Mouse (Mus musculus) liver, embryonic 16.5 days (tissue): ENCODE results near the gene Trim44. TPM values are rescaled to one million over a fixed set of nuclear protein-coding genes. Genes with fewer than 3 reads are reported as not detected.
A peak's percentile ranks its signal among the peaks of the same experiment; 100 is the strongest.

ENCODE experiments used
- ATAC-seq: fragments of 200-750 bp; cut with Nextera tagmentation; 2 replicates; pipeline ENCODE4 v1.8.0; 2017; ENCODE audit warnings: low read depth, mild to moderate bottlenecking, moderate number of reproducible peaks, moderate library complexity
- H3K27ac ChIP-seq: fragments of 300-500 bp; sonication (generic); 2 replicates; pipeline ENCODE4 v1.5.1; 2014; ENCODE audit warnings: mild to moderate bottlenecking, low read length
- H3K27me3 ChIP-seq: fragments of 300-500 bp; sonication (generic); 2 replicates; pipeline ENCODE4 v1.6.1; 2014; ENCODE audit warnings: low read depth, low read length, mixed read lengths; ENCODE audit not compliant: control insufficient read depth, insufficient read depth
- H3K36me3 ChIP-seq: fragments of 300-500 bp; sonication (generic); 2 replicates; pipeline ENCODE4 v1.6.1; 2014; ENCODE audit warnings: mild to moderate bottlenecking; ENCODE audit not compliant: control insufficient read depth, insufficient read depth
- H3K4me1 ChIP-seq: fragments of 300-500 bp; sonication (generic); 2 replicates; pipeline ENCODE4 v1.6.1; 2014; ENCODE audit warnings: low read depth, low read length, mixed read lengths; ENCODE audit not compliant: control insufficient read depth
- H3K4me2 ChIP-seq: fragments of 300-500 bp; sonication (generic); 2 replicates; pipeline ENCODE4 v1.6.1; 2014; ENCODE audit warnings: low read depth, low read length, mixed read lengths
- H3K4me3 ChIP-seq: fragments of 300-500 bp; sonication (generic); 2 replicates; pipeline ENCODE4 v1.5.1; 2014; ENCODE audit warnings: low read depth, mild to moderate bottlenecking, low read length
- H3K9ac ChIP-seq: fragments of 300-500 bp; sonication (generic); 2 replicates; pipeline ENCODE4 v1.6.1; 2014; ENCODE audit warnings: low read depth, low read length
- H3K9me3 ChIP-seq: fragments of 300-500 bp; sonication (generic); replicated peaks from 2 replicates; pipeline ENCODE4 v1.6.1; 2016; ENCODE audit warnings: low read length; ENCODE audit not compliant: control insufficient read depth
- WGBS: fragments of 180-500 bp; shearing (Covaris S2); extraction: QIAGEN DNeasy Blood & Tissue Kit; methylation state at CpG from one replicate; pipeline ENCODE4 v1.1.7; 2014; ENCODE audit not compliant: insufficient replicate concordance; 5-methylcytosine and 5-hydroxymethylcytosine counted together
- polyA plus RNA-seq: library from polyadenylated mRNA; unstranded; fragments of >200 nt; fragmentation: Nextera tagmentation; extraction: Ambion mirVana; gene quantifications from 2 replicates; pipeline ENCODE4 v1.2.1, GENCODE M21; 2015

The Trim44 gene
- 3.4 and 4.0 TPM in 2 replicates for polyA plus RNA-seq

GRCm38 (mm10) chr2:102407363-102408184, at the start of gene Trim44:
Trim44 (minus strand) TSS chr2:102407828.
- Histone ChIP-seq H3K9me3 (no peaks in the 10 kb centered on the region), H3K4me3 (no peak within 1 kb of the TSS), H3K36me3 (no peaks in the 10 kb centered on the region), H3K4me1 (no peaks in the 10 kb centered on the region), H3K9ac (no peak within 1 kb of the TSS), H3K27me3 (no peaks in the 10 kb centered on the region), H3K27ac (no peak within 1 kb of the TSS), H3K4me2 (no peak within 1 kb of the TSS)
- 52% methylated on average over 14 of the region's 14 CpGs for WGBS
- ATAC-seq, result no peak

GRCm38 (mm10) chr2:102455126-102455525, 47.5 kb upstream of the Trim44 start:
- H3K27ac ChIP-seq, result no peak overlapping the region
- peaks cover 31% of the 10 kb centered on the region for H3K27me3 ChIP-seq
- no peaks in the 10 kb centered on the region for H3K36me3 ChIP-seq
- H3K4me2 ChIP-seq, result no peak overlapping the region
- WGBS, result 81% methylated on average over 1 of the region's 1 CpGs
- no peaks in the 10 kb centered on the region; the same call in none of the 2 replicates for H3K4me1 ChIP-seq
- H3K9ac ChIP-seq, result no peak overlapping the region
- no peaks in the 10 kb centered on the region for H3K9me3 ChIP-seq
- no peak overlapping the region for H3K4me3 ChIP-seq
- no peak for ATAC-seq

GRCm38 (mm10) chr2:102453447-102453846, 45.8 kb upstream of the Trim44 start:
- no peak overlapping the region for H3K9ac ChIP-seq
- no peak for ATAC-seq
- H3K9me3 ChIP-seq, result no peaks in the 10 kb centered on the region
- 20% methylated on average over 3 of the region's 3 CpGs for WGBS
- no peak overlapping the region for H3K27ac ChIP-seq
- no peak overlapping the region for H3K4me2 ChIP-seq
- H3K36me3 ChIP-seq, result no peaks in the 10 kb centered on the region
- peaks cover 41% of the 10 kb centered on the region for H3K27me3 ChIP-seq
- H3K4me1 ChIP-seq, result no peaks in the 10 kb centered on the region; the same call in none of the 2 replicates
- H3K4me3 ChIP-seq, result no peak overlapping the region

DNA sequence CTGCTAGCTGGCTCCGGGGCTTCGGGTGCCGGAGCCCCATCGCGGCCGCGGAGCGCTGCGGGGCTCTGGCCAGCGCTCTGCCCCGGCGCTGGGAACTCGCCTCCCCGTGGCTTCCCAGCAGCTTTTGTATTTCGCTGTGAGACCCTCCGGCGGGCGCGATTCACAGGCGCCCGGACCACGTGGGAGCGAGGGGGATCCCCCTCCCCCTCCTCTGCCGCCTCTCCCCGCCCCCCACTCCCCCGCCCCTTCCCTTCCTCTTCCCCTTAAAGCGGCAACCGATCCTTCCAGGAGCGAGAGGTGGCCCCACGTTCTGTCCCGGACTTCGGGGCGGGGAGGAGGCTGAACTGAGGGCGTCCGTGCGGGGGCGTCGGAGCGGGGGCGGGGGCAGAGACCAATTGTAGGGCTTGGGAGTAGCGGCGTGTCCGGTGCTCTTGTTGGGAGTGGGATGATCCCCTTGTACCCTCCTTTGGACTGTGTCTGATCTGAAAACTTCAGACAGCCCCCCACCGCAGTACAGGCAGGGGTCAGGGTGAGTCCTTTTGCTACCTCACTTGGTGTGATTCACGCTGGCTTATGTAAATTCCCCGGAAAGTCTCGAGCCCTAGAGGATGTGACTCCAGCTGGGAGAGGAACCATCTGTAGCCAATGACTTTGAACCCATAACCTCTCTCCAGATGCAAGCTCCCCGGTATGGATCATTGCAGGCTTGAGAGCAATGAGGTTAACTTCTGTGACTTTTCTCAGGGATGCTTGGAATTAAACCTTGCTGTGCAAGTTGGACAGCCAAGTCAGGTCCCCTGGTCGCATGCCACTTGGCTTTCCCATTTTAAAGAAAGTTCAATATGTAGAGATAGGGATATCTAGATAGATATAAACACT, 44.3 kb upstream of the Trim44 start, which contains the start of gene Fjx1:
Gene Fjx1 (minus strand): TSS at position 829 of the 879 bp plus-strand sequence.
- H3K9ac ChIP-seq, result peak within 1 kb of the TSS; percentile 28; the same call in 1 of the 2 replicates
- no peaks in the 10 kb centered on the region for H3K36me3 ChIP-seq
- H3K9me3 ChIP-seq, result no peaks in the 10 kb centered on the region
- WGBS, result under 1% methylated on average over 41 of the region's 49 CpGs
- 0 out of 2 replicates have a peak, but pooled peaks have one; percentile 27 for ATAC-seq
- no peak within 1 kb of the TSS for H3K27ac ChIP-seq
- H3K27me3 ChIP-seq, result peaks cover 41% of the 10 kb centered on the region
- H3K4me2 ChIP-seq, result peak within 1 kb of the TSS; percentile 73
- peak within 1 kb of the TSS; percentile 59 for H3K4me3 ChIP-seq
- H3K4me1 ChIP-seq, result no peaks in the 10 kb centered on the region; the same call in none of the 2 replicates

GRCm38 (mm10) chr2:102450761-102451670, 43.4 kb upstream of the Trim44 start:
- WGBS, result under 1% methylated on average over 101 of the region's 109 CpGs
- Histone ChIP-seq H3K4me1 (no peaks in the 10 kb centered on the region; the same call in none of the 2 replicates), H3K36me3 (no peaks in the 10 kb centered on the region), H3K27ac (no peak overlapping the region), H3K9me3 (no peaks in the 10 kb centered on the region), H3K9ac (peak overlapping the region; percentile 28; the same call in 1 of the 2 replicates), H3K4me3 (peak overlapping the region; percentile 59), H3K27me3 (peaks cover 41% of the 10 kb centered on the region), H3K4me2 (peak overlapping the region; percentile 73)
- peak; percentile 39; the same call in 1 of the 2 replicates for ATAC-seq

DNA sequence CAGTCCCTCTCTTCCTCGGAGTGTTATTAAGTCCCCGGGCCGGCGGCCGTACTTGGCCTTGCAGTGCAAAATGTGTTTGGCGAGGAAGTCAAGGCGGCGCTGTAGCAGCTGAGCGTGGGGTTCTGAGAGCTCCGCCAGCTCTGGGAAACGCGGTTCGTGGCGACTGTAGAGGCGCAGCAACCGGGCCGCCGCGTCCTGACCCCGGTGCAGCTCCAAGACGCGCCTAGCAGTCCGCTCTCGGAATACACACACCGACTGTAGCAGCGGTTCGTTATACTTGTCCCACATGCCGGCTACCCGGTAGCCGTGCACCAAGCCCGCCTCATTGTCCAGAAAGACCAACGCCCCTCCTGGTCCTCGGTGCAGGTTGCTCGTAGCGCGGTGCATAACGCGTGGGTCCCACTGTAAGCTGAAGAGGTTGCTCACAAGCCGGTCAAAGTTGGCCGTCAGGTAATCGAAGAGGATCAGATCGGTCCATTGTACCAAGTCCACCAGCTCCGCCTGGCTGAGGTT, 42.7 kb upstream of the Trim44 start:
- Histone ChIP-seq H3K9me3 (no peaks in the 10 kb centered on the region), H3K4me1 (no peaks in the 10 kb centered on the region; the same call in none of the 2 replicates), H3K36me3 (no peaks in the 10 kb centered on the region), H3K9ac (no peak overlapping the region), H3K4me3 (peak overlapping the region; percentile 59), H3K4me2 (peak overlapping the region; percentile 73), H3K27me3 (peaks cover 41% of the 10 kb centered on the region), H3K27ac (no peak overlapping the region)
- ATAC-seq, result no peak
- WGBS, result under 1% methylated on average over 43 of the region's 43 CpGs

DNA sequence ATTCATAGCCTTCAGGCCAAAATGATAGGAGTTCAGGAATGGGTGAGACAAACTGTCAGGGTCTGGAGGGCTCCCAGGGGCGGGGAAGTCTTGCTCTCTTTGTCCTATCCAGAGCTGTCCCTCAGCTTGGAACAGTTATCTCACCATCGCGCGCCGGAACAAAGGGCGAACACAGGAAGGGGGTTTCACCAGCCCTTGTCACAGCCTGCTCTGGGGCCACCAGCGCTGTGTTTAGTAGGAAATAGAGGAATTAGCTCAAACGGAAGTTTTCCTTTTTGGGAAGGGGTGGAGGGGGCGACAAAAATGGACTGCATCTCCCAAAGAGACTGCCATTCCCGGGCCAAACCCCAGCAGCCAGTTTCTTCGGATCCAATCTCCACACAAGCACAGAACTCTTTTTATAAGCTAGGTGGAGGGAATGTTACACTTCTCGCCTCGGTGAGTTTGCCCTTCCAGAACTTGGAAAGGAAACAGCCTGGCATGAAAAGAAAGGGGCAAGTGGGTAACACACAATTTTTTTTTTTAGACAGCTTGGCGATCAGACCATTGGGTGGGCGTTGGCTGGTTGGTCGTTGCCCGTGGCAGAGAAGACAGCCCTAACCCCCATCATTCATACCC, 42.1 kb upstream of the Trim44 start:
- 1% methylated on average over 17 of the region's 17 CpGs for WGBS
- H3K9ac ChIP-seq, result no peak overlapping the region

More for the DNA sequence above, 42.1 kb upstream of the Trim44 start:
- H3K9me3 ChIP-seq, result no peaks in the 10 kb centered on the region
- no peaks in the 10 kb centered on the region; the same call in none of the 2 replicates for H3K4me1 ChIP-seq
- H3K4me2 ChIP-seq, result peak overlapping the region; percentile 73
- peak overlapping the region; percentile 59 for H3K4me3 ChIP-seq
- ATAC-seq, result no peak
- no peak overlapping the region for H3K27ac ChIP-seq
- no peaks in the 10 kb centered on the region for H3K36me3 ChIP-seq
- peaks cover 41% of the 10 kb centered on the region for H3K27me3 ChIP-seq
